Mouse (Mus musculus) brain, embryonic 14.5 days (tissue): ENCODE measurements at regions not wholly inside any gene's neighbourhood (a gene's known extent, or its start where the extent isn't known, plus 50 kb on each side); places are given as distances from the start of the nearest gene placed in this dataset.
"Not testable (repeated sequence)": the region's sequence is repeated elsewhere in the genome, so short reads cannot be mapped to it uniquely, and the experiment has no call there.

Experiments used
- DNase-seq: peaks from one replicate; pipeline ENCODE4 v3.0.0-alpha.2; 2011; ENCODE audit warnings: low read depth
- CTCF ChIP-seq: fragments of 200-500 bp; IDR thresholded peaks from 2 replicates; pipeline ENCODE4 v1.5.1; 2012; ENCODE audit warnings: inconsistent platforms, mild to moderate bottlenecking, moderate library complexity, borderline replicate concordance; ENCODE audit not compliant: insufficient read depth, insufficient read length; ENCODE audit errors: extremely low read depth
- POLR2A ChIP-seq: fragments of 200-500 bp; IDR thresholded peaks from 2 replicates; pipeline ENCODE4 v1.6.1; 2012; ENCODE audit warnings: mild to moderate bottlenecking, inconsistent platforms, borderline replicate concordance; ENCODE audit not compliant: poor library complexity, insufficient read depth, insufficient read length, severe bottlenecking; ENCODE audit errors: extremely low read depth

GRCm38 (mm10) chr10:34667203-34667602, 184.0 kb downstream of the Frk start:
- TF ChIP-seq CTCF (no peak), POLR2A (no peak)
- peak; percentile 57 for DNase-seq

GRCm38 (mm10) chr10:34667735-34668439, 184.7 kb downstream of the Frk start:
- TF ChIP-seq POLR2A (no peak), CTCF (no peak)
- peak; percentile 57 for DNase-seq

GRCm38 (mm10) chr10:34671791-34672190, 188.6 kb downstream of the Frk start:
- TF ChIP-seq CTCF (no peak), POLR2A (no peak)
- no peak for DNase-seq

GRCm38 (mm10) chr10:34699414-34699813, 216.2 kb downstream of the Frk start:
- not testable (repeated sequence) for DNase-seq

- no peak for DNase-seq
- TF ChIP-seq CTCF (no peak), POLR2A (no peak)
Measured at GRCm38 (mm10) chr10:34701956-34702355, 218.8 kb downstream of the Frk start.

GRCm38 (mm10) chr10:34705416-34705815, 222.2 kb downstream of the Frk start:
- TF ChIP-seq POLR2A (no peak), CTCF (no peak)
- peak; percentile 31 for DNase-seq

GRCm38 (mm10) chr10:34731249-34731648, 248.1 kb downstream of the Frk start:
- TF ChIP-seq POLR2A (no peak), CTCF (no peak)
- DNase-seq: no peak

GRCm38 (mm10) chr10:34762426-34762825, 279.2 kb downstream of the Frk start:
- TF ChIP-seq CTCF (no peak), POLR2A (no peak)
- peak; percentile 19 for DNase-seq

- TF ChIP-seq CTCF (no peak), POLR2A (no peak)
- DNase-seq: peak; percentile 51
Measured at GRCm38 (mm10) chr10:34792099-34792498, 308.9 kb downstream of the Frk start.

GRCm38 (mm10) chr10:34811131-34811530, 327.9 kb downstream of the Frk start:
- DNase-seq: no peak
- TF ChIP-seq POLR2A (no peak), CTCF (no peak)

GRCm38 (mm10) chr10:34824121-34824520, 340.9 kb downstream of the Frk start:
- DNase-seq: no peak
- TF ChIP-seq POLR2A (no peak), CTCF (no peak)

GRCm38 (mm10) chr10:34842015-34842504, 358.9 kb downstream of the Frk start:
- DNase-seq: peak; percentile 56
- TF ChIP-seq CTCF (no peak), POLR2A (no peak)

GRCm38 (mm10) chr10:34856494-34857146, 373.4 kb downstream of the Frk start:
- DNase-seq: peak; percentile 50
- TF ChIP-seq POLR2A (no peak), CTCF (no peak)
